30 mouse cellular contexts compared by ENCODE assay signal in genomic region chr7:82896750-82897149, GRCm38 (mm10). TPM values are rescaled to one million over a fixed set of nuclear protein-coding genes. Genes with fewer than 3 reads are reported as not detected.
DNase-seq lines count a peak whose midpoint lies in the region; ATAC-seq lines count a peak whose summit lies in the region.
"Had no signal": no experiment of that assay in that cellular context is flagged by ENCODE, and none has a peak within 500 bp of the region (broad histone marks: within the 10 kb centered on the region; RNA-seq: fewer than 3 reads in every experiment).

No protein-coding gene starts in this region.

- peak; percentile 60 for ATAC-seq in hindbrain, embryonic 16.5 days
- ATAC-seq in neural tube, embryonic 15.5 days (ENCODE audit: low FRiP score): peak; percentile 63; the same call in 1 of the 2 replicates
- ATAC-seq: forebrain, embryonic 13.5 days; inflammation-experienced regulatory T-cells, adult 6 months; lung, postnatal 0 days; midbrain, embryonic 15.5 days had no signal

- no peak overlapping the region for H3K9ac ChIP-seq in hindbrain, embryonic 16.5 days (ENCODE audit: low read depth, low read length)
- no peak overlapping the region for H3K9ac ChIP-seq in neural tube, embryonic 15.5 days (replicated peaks)
- H3K9ac ChIP-seq: embryonic facial prominence, embryonic 15.5 days; forebrain, embryonic 13.5 days; kidney, embryonic 15.5 days; limb, embryonic 15.5 days; liver, embryonic 13.5 days; midbrain, embryonic 15.5 days had no signal

- intact Hi-C loops in left cerebral cortex, postnatal 4 days (cut with DNase I): no loop called here

- no peak overlapping the region for H3K4me2 ChIP-seq in hindbrain, embryonic 16.5 days (ENCODE audit: low read length)
- H3K4me2 ChIP-seq in neural tube, embryonic 15.5 days: no peak overlapping the region
- H3K4me2 ChIP-seq: embryonic facial prominence, embryonic 15.5 days; forebrain, embryonic 13.5 days; kidney, embryonic 15.5 days; limb, embryonic 15.5 days; liver, embryonic 13.5 days; midbrain, embryonic 15.5 days had no signal

- no peaks in the 10 kb centered on the region for H3K9me3 ChIP-seq in hindbrain, embryonic 16.5 days (ENCODE audit: control insufficient read depth, low read length)
- H3K9me3 ChIP-seq in neural tube, embryonic 15.5 days (replicated peaks): no peaks in the 10 kb centered on the region
- H3K9me3 ChIP-seq: embryonic facial prominence, embryonic 10.5 days; embryonic facial prominence, embryonic 15.5 days; forebrain, embryonic 13.5 days; heart, embryonic 10.5 days; kidney, embryonic 15.5 days; limb, embryonic 15.5 days; liver, embryonic 13.5 days; midbrain, embryonic 15.5 days had no signal

- DNase-seq in left cerebral cortex, postnatal 4 days: peak; percentile 8
- DNase-seq in left cerebral cortex, adult 8-10 months (ENCODE audit: low spot score in 2 of 2): no peak
- peak; percentile 25 for DNase-seq in R1 (ENCODE audit: low read depth, low spot score)
- DNase-seq in adrenal gland, postnatal 14 days: no peak
- DNase-seq in cerebellum, adult 9-11 months: no peak
- DNase-seq in urinary bladder, postnatal 25 days (ENCODE audit: low spot score): no peak
- DNase-seq: adrenal gland, adult 8-10 months; cerebellum, adult 11-12 months; gastrocnemius, postnatal 14 days; heart, postnatal 36 days; kidney, adult 18-20 months; kidney, postnatal 25 days; liver, embryonic 13.5 days; lung, adult 18-20 months; right cerebral cortex, adult 18-20 months; spleen, adult 18-20 months; thymus, postnatal 25 days had no signal

- WGBS in hindbrain, embryonic 16.5 days: 24% methylated on average over 3 of the region's 3 CpGs
- WGBS in neural tube, embryonic 15.5 days: 29% methylated on average over 3 of the region's 3 CpGs

- H3K4me3 ChIP-seq in hindbrain, embryonic 16.5 days (ENCODE audit: low read length): no peak overlapping the region
- H3K4me3 ChIP-seq in neural tube, embryonic 15.5 days (replicated peaks): no peak overlapping the region
- H3K4me3 ChIP-seq: embryonic facial prominence, embryonic 10.5 days; embryonic facial prominence, embryonic 15.5 days; forebrain, embryonic 13.5 days; heart, embryonic 10.5 days; kidney, embryonic 15.5 days; left cerebral cortex, adult 2 months; limb, embryonic 15.5 days; liver, embryonic 13.5 days; midbrain, embryonic 15.5 days had no signal

- H3K27ac ChIP-seq in hindbrain, embryonic 16.5 days (ENCODE audit: low read depth, low read length): no peak overlapping the region
- no peak overlapping the region for H3K27ac ChIP-seq in neural tube, embryonic 15.5 days (replicated peaks)
- H3K27ac ChIP-seq: embryonic facial prominence, embryonic 10.5 days; forebrain, embryonic 13.5 days; heart, embryonic 10.5 days; kidney, embryonic 15.5 days; left cerebral cortex, adult 2 months; limb, embryonic 15.5 days; liver, embryonic 13.5 days; macrophage; midbrain, embryonic 15.5 days had no signal

- H3K4me1 ChIP-seq in hindbrain, embryonic 16.5 days (ENCODE audit: control insufficient read depth, insufficient read depth, low read depth, low read length): no peaks in the 10 kb centered on the region
- H3K4me1 ChIP-seq in neural tube, embryonic 15.5 days: peaks cover 11% of the 10 kb centered on the region; the same call in 1 of the 2 replicates
- H3K4me1 ChIP-seq: liver, embryonic 13.5 days; midbrain, embryonic 15.5 days had no signal

- H3K27me3 ChIP-seq in hindbrain, embryonic 16.5 days (replicated peaks; ENCODE audit: control insufficient read depth, insufficient read depth, low read length): no peaks in the 10 kb centered on the region
- no peaks in the 10 kb centered on the region for H3K27me3 ChIP-seq in neural tube, embryonic 15.5 days (replicated peaks)
- H3K27me3 ChIP-seq: embryonic facial prominence, embryonic 15.5 days; forebrain, embryonic 13.5 days; kidney, embryonic 15.5 days; limb, embryonic 15.5 days; liver, embryonic 13.5 days; midbrain, embryonic 15.5 days had no signal

- no peaks in the 10 kb centered on the region for H3K36me3 ChIP-seq in hindbrain, embryonic 16.5 days (ENCODE audit: control insufficient read depth, insufficient read depth, low read length)
- H3K36me3 ChIP-seq in neural tube, embryonic 15.5 days: no peaks in the 10 kb centered on the region
- H3K36me3 ChIP-seq: embryonic facial prominence, embryonic 10.5 days; embryonic facial prominence, embryonic 15.5 days; heart, embryonic 10.5 days; kidney, embryonic 15.5 days; limb, embryonic 15.5 days; liver, embryonic 13.5 days; midbrain, embryonic 15.5 days had no signal

RNA-seq across cellular contexts. Expression of gene Mex3b, which starts 29.6 kb away (rescaled TPM):
- total RNA-seq in left cerebral cortex, postnatal 4 days (2021): 10 to 100 TPM; 73.8 to 79.0 TPM
- total RNA-seq in left cerebral cortex, adult 8-10 months (2022): 10 to 100 TPM; 15.8 to 19.3 (median 17.1) TPM
- 20.7 and 21.6 TPM in 2 replicates for polyA plus RNA-seq in hindbrain, embryonic 16.5 days (2015; fragmentation: Nextera tagmentation; extraction: Ambion mirVana)
- polyA plus RNA-seq in neural tube, embryonic 15.5 days (2015; fragmentation: Nextera tagmentation; extraction: Ambion mirVana): 17.7 and 21.3 TPM in 2 replicates
- total RNA-seq in adrenal gland, postnatal 14 days (2021): 3.9 and 5.7 TPM in 2 replicates

Comparison
In these comparisons a context has a peak if more than half of its experiments do, and no peak if none do; other contexts are left out.
1. DNase-seq: peak in left cerebral cortex, postnatal 4 days (single experiment) and R1 (single experiment); none in left cerebral cortex, adult 8-10 months (0 of 2), adrenal gland, postnatal 14 days (single experiment), cerebellum, adult 9-11 months (single experiment) and urinary bladder, postnatal 25 days (single experiment).